Mouse (Mus musculus) embryonic facial prominence, embryonic 14.5 days (tissue): Measurements from ENCODE around the gene Bola3. TPM values are rescaled to one million over a fixed set of nuclear protein-coding genes. Genes with fewer than 3 reads are reported as not detected.
A peak's percentile ranks its signal among the peaks of the same experiment; 100 is the strongest.

Source experiments
- ATAC-seq: fragments of 200-750 bp; cut with Nextera tagmentation; 2 replicates; pipeline ENCODE4 v1.8.0; 2017; ENCODE audit warnings: low read depth, moderate number of reproducible peaks, moderate TSS enrichment
- DNase-seq: peaks from one replicate; pipeline ENCODE4 v3.0.0-alpha.2; 2015; ENCODE audit warnings: low spot score
- H3K27ac ChIP-seq: fragments of 300-500 bp; sonication (generic); replicated peaks from 2 replicates; pipeline ENCODE4 v1.5.1; 2014; ENCODE audit warnings: low read depth, mild to moderate bottlenecking, low read length, moderate library complexity
- H3K27me3 ChIP-seq: fragments of 300-500 bp; sonication (generic); replicated peaks from 2 replicates; pipeline ENCODE4 v1.6.1; 2014; ENCODE audit warnings: low read length; ENCODE audit not compliant: control insufficient read depth, insufficient read depth
- H3K36me3 ChIP-seq: fragments of 300-500 bp; sonication (generic); 2 replicates; pipeline ENCODE4 v1.6.1; 2014; ENCODE audit warnings: low read length, mixed read lengths; ENCODE audit not compliant: control insufficient read depth, insufficient read depth
- H3K4me1 ChIP-seq: fragments of 300-500 bp; sonication (generic); 2 replicates; pipeline ENCODE4 v1.6.1; 2014; ENCODE audit warnings: antibody characterized with exemption, low read length; ENCODE audit not compliant: control insufficient read depth, insufficient read depth
- H3K4me2 ChIP-seq: fragments of 300-500 bp; sonication (generic); 2 replicates; pipeline ENCODE4 v1.6.1; 2014; ENCODE audit warnings: low read depth, mild to moderate bottlenecking, low read length, moderate library complexity, mixed read lengths
- H3K4me3 ChIP-seq: fragments of 300-500 bp; sonication (generic); 2 replicates; pipeline ENCODE4 v1.5.1; 2014; ENCODE audit warnings: low read depth, mild to moderate bottlenecking, low read length
- H3K9ac ChIP-seq: fragments of 300-500 bp; sonication (generic); 2 replicates; pipeline ENCODE4 v1.6.1; 2014; ENCODE audit warnings: low read depth, mild to moderate bottlenecking, low read length, moderate library complexity, mixed read lengths
- H3K9me3 ChIP-seq: fragments of 300-500 bp; sonication (generic); 2 replicates; pipeline ENCODE4 v1.6.1; 2016; ENCODE audit warnings: low read length; ENCODE audit not compliant: control insufficient read depth
- WGBS: fragments of 180-500 bp; shearing (Covaris S2); extraction: QIAGEN DNeasy Blood & Tissue Kit; methylation state at CpG from one replicate; pipeline ENCODE4 v1.1.7; 2014; 5-methylcytosine and 5-hydroxymethylcytosine counted together
- microRNA-seq: library from miRNA; unstranded; fragments of <30 nt; microRNA quantifications from one replicate; pipeline ENCODE4, GENCODE M21; 2016; ENCODE audit warnings: borderline number of aligned reads
- polyA plus RNA-seq: library from polyadenylated mRNA; unstranded; fragments of >200 nt; fragmentation: Nextera tagmentation; extraction: Ambion mirVana; gene quantifications from 2 replicates; pipeline ENCODE4 v1.2.1, GENCODE M21; 2014

Bola3 gene
- polyA plus RNA-seq, 1 experiment from 2014 or later: 154 TPM

- Histone ChIP-seq H3K9ac (no peak overlapping the region), H3K4me3 (no peak overlapping the region), H3K4me2 (no peak overlapping the region), H3K27me3 (no peaks in the 10 kb centered on the region), H3K36me3 (peaks cover 81% of the 10 kb centered on the region), H3K4me1 (peaks cover 8% of the 10 kb centered on the region), H3K9me3 (no peaks in the 10 kb centered on the region), H3K27ac (no peak overlapping the region)
- no peak for DNase-seq
- 90% methylated on average over 2 of the region's 2 CpGs for WGBS
- no peak for ATAC-seq
Observed at GRCm38 (mm10) chr6:83396711-83397110, 47.8 kb downstream of the Bola3 start.

GRCm38 (mm10) chr6:83397728-83398127 lies 48.8 kb downstream of the Bola3 start:
- Histone ChIP-seq H3K9me3 (no peaks in the 10 kb centered on the region), H3K36me3 (peaks cover 89% of the 10 kb centered on the region), H3K4me3 (no peak overlapping the region), H3K27me3 (no peaks in the 10 kb centered on the region), H3K4me1 (peaks cover 1% of the 10 kb centered on the region), H3K27ac (no peak overlapping the region; the same call in 1 of the 2 replicates), H3K4me2 (no peak overlapping the region), H3K9ac (no peak overlapping the region)
- WGBS: 75% methylated on average over 8 of the region's 8 CpGs
- peak; percentile 54 for DNase-seq
- peak; percentile 79; the same call in 1 of the 2 replicates for ATAC-seq

GRCm38 (mm10) chr6:83399790-83400189 lies 50.8 kb downstream of the Bola3 start:
- DNase-seq (peak; percentile 57), ATAC-seq (peak; percentile 47)
- Histone ChIP-seq H3K9ac (no peak overlapping the region), H3K4me3 (no peak overlapping the region), H3K36me3 (peaks cover 92% of the 10 kb centered on the region), H3K27me3 (no peaks in the 10 kb centered on the region), H3K4me2 (no peak overlapping the region), H3K9me3 (no peaks in the 10 kb centered on the region), H3K27ac (no peak overlapping the region), H3K4me1 (no peaks in the 10 kb centered on the region)
- 68% methylated on average over 3 of the region's 3 CpGs for WGBS

- H3K9ac ChIP-seq: no peak overlapping the region
- ATAC-seq: no peak
- no peak overlapping the region for H3K4me3 ChIP-seq
- no peaks in the 10 kb centered on the region for H3K4me1 ChIP-seq
- DNase-seq: no peak
- peaks cover 72% of the 10 kb centered on the region for H3K36me3 ChIP-seq
- WGBS: 96% methylated on average over 7 of the region's 8 CpGs
- no peak overlapping the region for H3K27ac ChIP-seq
- no peaks in the 10 kb centered on the region for H3K9me3 ChIP-seq
- H3K27me3 ChIP-seq: no peaks in the 10 kb centered on the region
- no peak overlapping the region for H3K4me2 ChIP-seq
Observed at GRCm38 (mm10) chr6:83403481-83403880, 54.5 kb downstream of the Bola3 start.

GRCm38 (mm10) chr6:83404571-83404970 lies 55.6 kb downstream of the Bola3 start:
- H3K4me2 ChIP-seq: no peak overlapping the region
- no peak overlapping the region for H3K4me3 ChIP-seq
- 97% methylated on average over 13 of the region's 13 CpGs for WGBS
- no peak overlapping the region for H3K9ac ChIP-seq
- H3K27ac ChIP-seq: no peak overlapping the region
- H3K27me3 ChIP-seq: no peaks in the 10 kb centered on the region
- H3K4me1 ChIP-seq: no peaks in the 10 kb centered on the region
- H3K36me3 ChIP-seq: peaks cover 61% of the 10 kb centered on the region
- H3K9me3 ChIP-seq: no peaks in the 10 kb centered on the region
- no peak for ATAC-seq
- DNase-seq: no peak

- no peak overlapping the region for H3K4me3 ChIP-seq
- H3K4me2 ChIP-seq: no peak overlapping the region
- WGBS: 80% methylated on average over 7 of the region's 7 CpGs
Observed at GRCm38 (mm10) chr6:83405511-83406064, 56.6 kb downstream of the Bola3 start.

GRCm38 (mm10) chr6:83408510-83408909 lies 59.6 kb downstream of the Bola3 start:
- no peak for ATAC-seq
- H3K4me2 ChIP-seq: no peak overlapping the region
- H3K9ac ChIP-seq: no peak overlapping the region
- H3K27ac ChIP-seq: no peak overlapping the region
- peaks cover 16% of the 10 kb centered on the region for H3K4me1 ChIP-seq
- WGBS: 76% methylated on average over 9 of the region's 9 CpGs
- H3K4me3 ChIP-seq: no peak overlapping the region
- H3K9me3 ChIP-seq: no peaks in the 10 kb centered on the region
- H3K36me3 ChIP-seq: peaks cover 27% of the 10 kb centered on the region
- no peak for DNase-seq
- no peaks in the 10 kb centered on the region for H3K27me3 ChIP-seq

More at GRCm38 (mm10) chr6:83405511-83406064, 56.6 kb downstream of the Bola3 start:
- Histone ChIP-seq H3K27me3 (no peaks in the 10 kb centered on the region), H3K9me3 (no peaks in the 10 kb centered on the region), H3K36me3 (peaks cover 56% of the 10 kb centered on the region), H3K27ac (no peak overlapping the region), H3K9ac (no peak overlapping the region), H3K4me1 (0 out of 2 replicates have a peak, but pooled peaks cover 6% of the 10 kb centered on the region)
- peak; percentile 50 for DNase-seq
- no peak; the same call in 1 of the 2 replicates for ATAC-seq

Small RNA genes lying within 50 kb of the gene (microRNA-seq; reads per million reads assigned to microRNA genes)
- not detected for gene Mir6374

Other genes with a start within 250 kb of the Bola3 start
- gene Ccdc142, start 247.5 kb upstream of the Bola3 start, polyA plus RNA-seq: 1.3 and 3.4 TPM in 2 replicates
- gene Gm42688, start 247.5 kb upstream of the Bola3 start, polyA plus RNA-seq: 2.1 TPM in 2 replicates
- 136 and 145 TPM in 2 replicates for gene Mrpl53, start 240.1 kb upstream of the Bola3 start, polyA plus RNA-seq
- gene Mogs, start 233.7 kb upstream of the Bola3 start, polyA plus RNA-seq: 48.7 and 49.3 TPM in 2 replicates
- gene Wbp1, start 227.6 kb upstream of the Bola3 start, polyA plus RNA-seq: 61.8 and 82.1 TPM in 2 replicates
- gene Ino80b, start 223.7 kb upstream of the Bola3 start, polyA plus RNA-seq: 13.6 and 14.1 TPM in 2 replicates
- 25.8 and 30.4 TPM in 2 replicates for gene Rtkn, start 213.7 kb upstream of the Bola3 start, polyA plus RNA-seq
- gene Wdr54, start 192.8 kb upstream of the Bola3 start, polyA plus RNA-seq: 5.8 and 7.0 TPM in 2 replicates
- 3.1 and 6.3 TPM in 2 replicates for gene 1700003E16Rik, start 192.7 kb upstream of the Bola3 start, polyA plus RNA-seq
- gene Dctn1, start 183.2 kb upstream of the Bola3 start, polyA plus RNA-seq: 84.5 and 101 TPM in 2 replicates
- gene Slc4a5, start 129.3 kb upstream of the Bola3 start, polyA plus RNA-seq: 0.47 and 0.57 TPM in 2 replicates
- 34.6 and 40.8 TPM in 2 replicates for gene Mthfd2, start 23.2 kb upstream of the Bola3 start, polyA plus RNA-seq
- 80.3 and 80.7 TPM in 2 replicates for gene Mob1a, start 23.1 kb upstream of the Bola3 start, polyA plus RNA-seq
- gene Tet3, start 109.9 kb downstream of the Bola3 start, polyA plus RNA-seq: 32.4 and 37.3 TPM in 2 replicates
- gene Dguok, start 157.8 kb downstream of the Bola3 start, polyA plus RNA-seq: 70.5 and 72.3 TPM in 2 replicates
- gene Actg2, start 187.1 kb downstream of the Bola3 start, polyA plus RNA-seq: 11.0 and 13.2 TPM in 2 replicates
- gene Stambp, start 223.6 kb downstream of the Bola3 start, polyA plus RNA-seq: 26.2 and 28.1 TPM in 2 replicates